Mouse (Mus musculus): ENCODE measurements at regions not wholly inside any gene's neighbourhood (a gene's known extent, or its start where the extent isn't known, plus 50 kb on each side); places are given as distances from the start of the nearest gene placed in this dataset.

DNA sequence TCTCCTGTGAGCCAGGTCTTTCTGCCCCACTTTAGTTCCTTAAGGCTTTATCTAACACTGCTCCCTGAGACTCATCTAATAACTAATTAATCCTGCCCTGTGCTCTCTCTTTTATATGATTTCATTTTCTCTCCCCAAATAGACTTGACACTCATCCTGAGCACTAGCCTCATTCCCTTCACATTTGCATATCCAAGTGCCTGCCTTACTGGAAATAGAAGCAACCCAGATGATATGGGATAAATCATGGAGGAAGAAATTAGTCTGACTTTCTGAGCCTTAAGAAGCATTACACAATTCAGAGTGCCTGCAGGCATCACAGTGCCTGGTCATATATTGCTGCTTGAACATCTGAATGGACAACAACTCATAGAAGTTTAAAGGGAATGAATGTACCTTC, 233.5 kb upstream of the Lrrc3b start:
- no peak for TF ChIP-seq CTCF (IDR thresholded peaks at IDR 0.05; ENCODE audit: low read depth)
- TF ChIP-seq EP300 (IDR thresholded peaks at IDR 0.05; ENCODE audit: low read depth): no peak

All from liver, embryonic 14.5 days (tissue).